Mouse (Mus musculus) midbrain, postnatal 0 days (tissue): ENCODE measurements around the gene Tmem208. TPM values are rescaled to one million over a fixed set of nuclear protein-coding genes. Genes with fewer than 3 reads are reported as not detected.
A peak's percentile ranks its signal among the peaks of the same experiment; 100 is the strongest.

ENCODE experiments used
- ATAC-seq: fragments of 200-750 bp; cut with Nextera tagmentation; 2 replicates; pipeline ENCODE4 v1.8.0; 2017; ENCODE audit warnings: moderate number of reproducible peaks, mild to moderate bottlenecking, moderate TSS enrichment, moderate library complexity; ENCODE audit not compliant: low FRiP score
- DNase-seq: peaks from one replicate; pipeline ENCODE4 v3.0.0-alpha.2; 2015; ENCODE audit warnings: low spot score
- H3K27ac ChIP-seq: fragments of 300-500 bp; sonication (generic); 2 replicates; pipeline ENCODE4 v1.5.1; 2014; ENCODE audit warnings: low read depth, mild to moderate bottlenecking, low read length, mixed read lengths
- H3K27me3 ChIP-seq: fragments of 300-500 bp; sonication (generic); 2 replicates; pipeline ENCODE4 v1.6.1; 2014; ENCODE audit warnings: low read length, control low read depth, mixed read lengths; ENCODE audit not compliant: insufficient read depth
- H3K36me3 ChIP-seq: fragments of 300-500 bp; sonication (generic); 2 replicates; pipeline ENCODE4 v1.6.1; 2014; ENCODE audit warnings: low read length, control low read depth, mixed read lengths; ENCODE audit not compliant: insufficient read depth
- H3K4me1 ChIP-seq: fragments of 300-500 bp; sonication (generic); 2 replicates; pipeline ENCODE4 v1.6.1; 2014; ENCODE audit warnings: mild to moderate bottlenecking, control low read depth, antibody characterized with exemption, low read length, mixed read lengths; ENCODE audit not compliant: insufficient read depth
- H3K4me2 ChIP-seq: fragments of 300-500 bp; sonication (generic); 2 replicates; pipeline ENCODE4 v1.6.1; 2014; ENCODE audit warnings: low read depth, mild to moderate bottlenecking, low read length, mixed read lengths; ENCODE audit not compliant: poor library complexity, severe bottlenecking
- H3K4me3 ChIP-seq: fragments of 300-500 bp; sonication (generic); 2 replicates; pipeline ENCODE4 v1.5.1; 2014; ENCODE audit warnings: low read depth, mild to moderate bottlenecking, low read length, moderate library complexity
- H3K9ac ChIP-seq: fragments of 300-500 bp; sonication (generic); replicated peaks from 2 replicates; pipeline ENCODE4 v1.6.1; 2014; ENCODE audit warnings: mild to moderate bottlenecking, low read length, moderate library complexity, mixed read lengths; ENCODE audit not compliant: poor library complexity, severe bottlenecking
- H3K9me3 ChIP-seq: fragments of 300-500 bp; sonication (generic); 2 replicates; pipeline ENCODE4 v1.6.1; 2016; ENCODE audit warnings: low read length, control low read depth
- CTCF ChIP-seq: IDR thresholded peaks from 2 replicates; pipeline ENCODE4 v1.5.1; 2016; ENCODE audit warnings: antibody characterized with exemption, mild to moderate bottlenecking
- WGBS: fragments of 180-500 bp; shearing (Covaris S2); extraction: QIAGEN DNeasy Blood & Tissue Kit; methylation state at CpG from one replicate; pipeline ENCODE4 v1.1.7; 2014; 5-methylcytosine and 5-hydroxymethylcytosine counted together
- polyA plus RNA-seq: library from polyadenylated mRNA; unstranded; fragments of >200 nt; fragmentation: Nextera tagmentation; extraction: Ambion mirVana; gene quantifications from 2 replicates; pipeline ENCODE4 v1.2.1, GENCODE M21; 2015
- total RNA-seq: library from RNA; depleted of rRNA; stranded (reverse); fragments of >200 nt; gene quantifications from 2 replicates; pipeline ENCODE4 v1.2.3, GENCODE M21; 2014

Tmem208 gene
- total and polyA plus RNA-seq, 2 experiments from 2014 or later, result 88.4 to 129 TPM

- Histone ChIP-seq H3K9me3 (no peaks in the 10 kb centered on the region), H3K4me1 (peaks cover 9% of the 10 kb centered on the region; the same call in 1 of the 2 replicates), H3K27ac (no peak overlapping the region), H3K36me3 (peaks cover 46% of the 10 kb centered on the region), H3K4me3 (no peak overlapping the region), H3K27me3 (no peaks in the 10 kb centered on the region), H3K9ac (no peak overlapping the region), H3K4me2 (no peak overlapping the region)
- DNase-seq (no peak), ATAC-seq (no peak)
- WGBS, result 92% methylated on average over 13 of the region's 13 CpGs
- no peak for TF ChIP-seq CTCF
Observed at GRCm38 (mm10) chr8:105307670-105308069, 18.5 kb upstream of the Tmem208 start.

- Histone ChIP-seq H3K27ac (no peak overlapping the region), H3K36me3 (peaks cover 49% of the 10 kb centered on the region), H3K9ac (no peak overlapping the region), H3K4me3 (no peak overlapping the region), H3K9me3 (no peaks in the 10 kb centered on the region), H3K27me3 (no peaks in the 10 kb centered on the region), H3K4me1 (peaks cover 9% of the 10 kb centered on the region; the same call in 1 of the 2 replicates), H3K4me2 (no peak overlapping the region)
- WGBS, result 94% methylated on average over 10 of the region's 10 CpGs
- DNase-seq, result no peak
- TF ChIP-seq CTCF, result no peak
- ATAC-seq, result no peak
Observed at GRCm38 (mm10) chr8:105308428-105308827, 17.7 kb upstream of the Tmem208 start.

GRCm38 (mm10) chr8:105309142-105309847, 16.9 kb upstream of the Tmem208 start:
- ATAC-seq, result no peak
- DNase-seq, result no peak
- 84% methylated on average over 15 of the region's 15 CpGs for WGBS
- no peak overlapping the region for H3K4me3 ChIP-seq
- no peaks in the 10 kb centered on the region for H3K9me3 ChIP-seq
- TF ChIP-seq CTCF, result no peak
- H3K9ac ChIP-seq, result no peak overlapping the region
- no peak overlapping the region for H3K27ac ChIP-seq
- H3K36me3 ChIP-seq, result peaks cover 51% of the 10 kb centered on the region
- H3K4me2 ChIP-seq, result no peak overlapping the region
- no peaks in the 10 kb centered on the region for H3K27me3 ChIP-seq
- peaks cover 9% of the 10 kb centered on the region; the same call in 1 of the 2 replicates for H3K4me1 ChIP-seq

GRCm38 (mm10) chr8:105310118-105310517, 16.0 kb upstream of the Tmem208 start:
- Histone ChIP-seq H3K4me3 (no peak overlapping the region), H3K9me3 (no peaks in the 10 kb centered on the region), H3K36me3 (peaks cover 51% of the 10 kb centered on the region), H3K4me1 (peaks cover 9% of the 10 kb centered on the region; the same call in 1 of the 2 replicates), H3K27me3 (no peaks in the 10 kb centered on the region), H3K9ac (no peak overlapping the region), H3K27ac (no peak overlapping the region), H3K4me2 (no peak overlapping the region)
- 82% methylated on average over 8 of the region's 8 CpGs for WGBS
- ATAC-seq (no peak), DNase-seq (no peak)
- no peak for TF ChIP-seq CTCF

- H3K4me2 ChIP-seq, result no peak overlapping the region
- no peaks in the 10 kb centered on the region for H3K27me3 ChIP-seq
- ATAC-seq (no peak), DNase-seq (no peak)
- peak; percentile 37 for TF ChIP-seq CTCF
- peaks cover 59% of the 10 kb centered on the region for H3K36me3 ChIP-seq
- no peak overlapping the region for H3K4me3 ChIP-seq
- H3K27ac ChIP-seq, result no peak overlapping the region
- 79% methylated on average over 1 of the region's 1 CpGs for WGBS
- H3K9me3 ChIP-seq, result no peaks in the 10 kb centered on the region
- no peaks in the 10 kb centered on the region for H3K4me1 ChIP-seq
- H3K9ac ChIP-seq, result no peak overlapping the region
Observed at GRCm38 (mm10) chr8:105311718-105312117, 14.4 kb upstream of the Tmem208 start.

GRCm38 (mm10) chr8:105312891-105313481, 13.2 kb upstream of the Tmem208 start:
- H3K9me3 ChIP-seq, result no peaks in the 10 kb centered on the region
- no peak overlapping the region for H3K9ac ChIP-seq
- TF ChIP-seq CTCF, result no peak
- no peak overlapping the region for H3K27ac ChIP-seq
- DNase-seq (no peak), ATAC-seq (no peak)
- no peaks in the 10 kb centered on the region for H3K4me1 ChIP-seq
- peaks cover 53% of the 10 kb centered on the region for H3K36me3 ChIP-seq
- 90% methylated on average over 8 of the region's 8 CpGs for WGBS
- no peak overlapping the region for H3K4me2 ChIP-seq
- H3K4me3 ChIP-seq, result no peak overlapping the region
- no peaks in the 10 kb centered on the region for H3K27me3 ChIP-seq
